Mouse (Mus musculus) heart, embryonic 14.5 days (tissue): ENCODE results near the gene A730071L15Rik. TPM values are rescaled to one million over a fixed set of nuclear protein-coding genes. Genes with fewer than 3 reads are reported as not detected.

ENCODE experiments used
- ATAC-seq: fragments of 200-750 bp; cut with Nextera tagmentation; 2 replicates; pipeline ENCODE4 v1.8.0; 2017; ENCODE audit warnings: low read depth, moderate TSS enrichment; ENCODE audit not compliant: insufficient number of reproducible peaks, insufficient read depth, low FRiP score
- H3K27ac ChIP-seq, 2 experiments: fragments of 200-500 bp in 1 of 2; fragments of 300-500 bp in 1 of 2; sonication (generic) in 1 of 2; replicated peaks in 1 of 2; 2 replicates each; pipeline ENCODE4 v1.5.1; 2012 to 2014; ENCODE audit warnings: low read depth in 2 of 2, low read length in 2 of 2, control low read depth in 1 of 2, mild to moderate bottlenecking in 1 of 2, mixed read lengths in 1 of 2; ENCODE audit not compliant: control insufficient read depth in 1 of 2, insufficient read depth in 1 of 2
- H3K27me3 ChIP-seq: fragments of 300-500 bp; sonication (generic); 2 replicates; pipeline ENCODE4 v1.6.1; 2014; ENCODE audit warnings: mild to moderate bottlenecking, low read length, control low read depth; ENCODE audit not compliant: control insufficient read depth, insufficient read depth
- H3K36me3 ChIP-seq: fragments of 300-500 bp; sonication (generic); 2 replicates; pipeline ENCODE4 v1.6.1; 2014; ENCODE audit warnings: mild to moderate bottlenecking, control low read depth, low read length, mixed read lengths; ENCODE audit not compliant: control insufficient read depth, insufficient read depth
- H3K4me1 ChIP-seq, 2 experiments: fragments of 200-500 bp in 1 of 2; fragments of 300-500 bp in 1 of 2; sonication (generic) in 1 of 2; 2 replicates each; pipeline ENCODE4 v1.6.1; 2012 to 2014; ENCODE audit warnings: low read length in 2 of 2, control low read depth in 1 of 2, mixed read lengths in 1 of 2; ENCODE audit not compliant: control insufficient read depth in 2 of 2, insufficient read depth in 2 of 2
- H3K4me2 ChIP-seq: fragments of 300-500 bp; sonication (generic); 2 replicates; pipeline ENCODE4 v1.6.1; 2014; ENCODE audit warnings: mild to moderate bottlenecking, low read length
- H3K4me3 ChIP-seq, 2 experiments: fragments of 200-500 bp in 1 of 2; fragments of 300-500 bp in 1 of 2; sonication (generic) in 1 of 2; 2 replicates each; pipeline ENCODE4 v1.5.1; 2012 to 2014; ENCODE audit warnings: low read length in 2 of 2, mild to moderate bottlenecking in 2 of 2, control low read depth in 1 of 2, low read depth in 1 of 2, moderate library complexity in 1 of 2; ENCODE audit not compliant: control insufficient read depth in 1 of 2, insufficient read depth in 1 of 2
- H3K9ac ChIP-seq: fragments of 300-500 bp; sonication (generic); 2 replicates; pipeline ENCODE4 v1.6.1; 2014; ENCODE audit warnings: mild to moderate bottlenecking, low read length
- H3K9me3 ChIP-seq: fragments of 300-500 bp; sonication (generic); 2 replicates; pipeline ENCODE4 v1.6.1; 2016; ENCODE audit warnings: low read length, control low read depth; ENCODE audit not compliant: control insufficient read depth
- WGBS: fragments of 180-500 bp; shearing (Covaris S2); extraction: QIAGEN DNeasy Blood & Tissue Kit; methylation state at CpG from one replicate; pipeline ENCODE4 v1.1.7; 2014; 5-methylcytosine and 5-hydroxymethylcytosine counted together
- polyA plus RNA-seq: library from polyadenylated mRNA; unstranded; fragments of >200 nt; fragmentation: Nextera tagmentation; extraction: Ambion mirVana; gene quantifications from 2 replicates; pipeline ENCODE4 v1.2.1, GENCODE M21; 2014

The A730071L15Rik gene
- polyA plus RNA-seq, 1 experiment from 2014 or later, result 0.80 TPM

DNA sequence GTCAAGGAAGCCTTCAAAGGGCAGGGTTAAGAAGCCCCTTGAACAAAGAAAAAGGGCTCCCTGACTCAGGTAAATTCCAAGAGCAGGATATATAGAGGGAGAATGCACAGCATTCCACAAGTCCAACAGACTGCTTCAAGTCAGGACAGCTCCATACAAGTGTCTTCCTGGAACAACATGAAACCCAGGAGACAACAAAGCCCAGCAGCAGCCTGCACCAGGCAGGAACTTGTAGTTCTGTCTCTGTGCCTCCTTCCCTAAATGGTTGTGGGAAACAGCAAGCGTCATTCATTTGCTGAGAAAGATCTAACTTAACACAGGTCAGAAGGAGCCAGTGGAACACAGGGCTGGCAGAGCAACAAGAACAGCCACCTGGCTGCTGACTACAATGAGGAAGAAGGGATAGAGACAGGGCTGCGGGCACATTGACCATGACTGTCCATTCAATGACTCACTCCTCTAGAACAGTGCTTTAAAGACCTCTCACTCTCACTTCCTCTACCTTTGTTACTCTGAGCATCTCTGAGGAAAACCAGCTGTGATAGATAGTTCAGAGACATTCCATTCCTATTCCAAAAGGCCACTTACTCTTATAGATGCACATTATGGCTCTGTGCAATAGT lies 30.7 kb upstream of the A730071L15Rik start:
- Histone ChIP-seq H3K4me1 (peaks cover 2 to 12% of the 10 kb centered on the region in 2 experiments; a peak in 3 of 4 replicates), H3K4me2 (no peak overlapping the region), H3K9ac (no peak overlapping the region), H3K27ac (no peak overlapping the region), H3K4me3 (no peak overlapping the region), H3K9me3 (no peaks in the 10 kb centered on the region), H3K27me3 (no peaks in the 10 kb centered on the region), H3K36me3 (no peaks in the 10 kb centered on the region)
- WGBS, result 72% methylated on average over 2 of the region's 2 CpGs
- no peak for ATAC-seq

DNA sequence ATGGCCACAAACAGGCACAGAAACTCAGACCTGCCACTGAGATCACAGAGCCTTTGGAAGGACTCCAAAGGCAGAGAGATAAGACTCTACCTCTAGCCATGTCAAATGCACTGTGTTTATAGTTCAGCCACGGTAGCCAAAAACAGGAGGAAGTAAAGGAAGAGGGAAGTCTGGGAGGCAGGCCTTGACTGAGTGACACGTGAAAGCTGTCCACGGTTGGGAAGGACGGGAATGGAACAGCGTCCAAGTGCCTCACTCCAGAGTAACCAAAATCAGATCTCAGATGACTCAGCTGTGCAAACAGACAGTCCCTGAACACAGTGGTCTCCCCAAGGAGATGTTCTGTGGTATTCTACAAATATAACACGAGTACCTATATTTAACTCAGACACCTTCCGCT lies 25.1 kb upstream of the A730071L15Rik start:
- Histone ChIP-seq H3K4me2 (peak overlapping the region; percentile 50), H3K27ac (peak overlapping the region; percentile 67 to 79), H3K4me1 (peaks cover 12 to 41% of the 10 kb centered on the region in 2 experiments), H3K27me3 (no peaks in the 10 kb centered on the region), H3K9ac (no peak overlapping the region), H3K4me3 (no peak overlapping the region; a peak in 2 of 4 replicates), H3K36me3 (no peaks in the 10 kb centered on the region), H3K9me3 (no peaks in the 10 kb centered on the region)
- WGBS, result 6% methylated on average over 7 of the region's 7 CpGs
- ATAC-seq, result peak; percentile 79

GRCm38 (mm10) chr11:6175506-6175905 lies 24.3 kb upstream of the A730071L15Rik start:
- 5% methylated on average over 1 of the region's 1 CpGs for WGBS
- H3K4me1 ChIP-seq, result peaks cover 12 to 42% of the 10 kb centered on the region in 2 experiments

GRCm38 (mm10) chr11:6177781-6178420 lies 21.9 kb upstream of the A730071L15Rik start:
- Histone ChIP-seq H3K36me3 (no peaks in the 10 kb centered on the region), H3K4me1 (peaks cover 14 to 46% of the 10 kb centered on the region in 2 experiments), H3K9me3 (no peaks in the 10 kb centered on the region), H3K9ac (no peak overlapping the region), H3K4me3 (no peak overlapping the region), H3K27me3 (no peaks in the 10 kb centered on the region), H3K27ac (0 out of 4 replicates have a peak overlapping the region, but pooled peaks of 1 of the 2 experiments have one; percentile 41), H3K4me2 (no peak overlapping the region)
- WGBS, result 71% methylated on average over 8 of the region's 8 CpGs
- no peak for ATAC-seq

More at GRCm38 (mm10) chr11:6175506-6175905, 24.3 kb upstream of the A730071L15Rik start:
- ATAC-seq, result no peak
- H3K36me3 ChIP-seq, result no peaks in the 10 kb centered on the region
- no peak overlapping the region for H3K4me3 ChIP-seq
- peak overlapping the region in 1 of 2 experiments; percentile 67; a peak in 2 of 4 replicates for H3K27ac ChIP-seq
- H3K4me2 ChIP-seq, result peak overlapping the region; percentile 50
- no peaks in the 10 kb centered on the region for H3K9me3 ChIP-seq
- no peaks in the 10 kb centered on the region for H3K27me3 ChIP-seq
- no peak overlapping the region for H3K9ac ChIP-seq

GRCm38 (mm10) chr11:6178673-6179166 lies 21.1 kb upstream of the A730071L15Rik start:
- Histone ChIP-seq H3K27ac (peak overlapping the region in 1 of 2 experiments; percentile 41; a peak in 1 of 4 replicates), H3K27me3 (no peaks in the 10 kb centered on the region), H3K4me3 (no peak overlapping the region), H3K4me1 (peaks cover 16 to 47% of the 10 kb centered on the region in 2 experiments), H3K9ac (no peak overlapping the region), H3K4me2 (no peak overlapping the region), H3K9me3 (no peaks in the 10 kb centered on the region), H3K36me3 (no peaks in the 10 kb centered on the region)
- 31% methylated on average over 2 of the region's 2 CpGs for WGBS
- no peak for ATAC-seq

GRCm38 (mm10) chr11:6179194-6179593 lies 20.6 kb upstream of the A730071L15Rik start:
- WGBS, result 29% methylated on average over 8 of the region's 8 CpGs
- no peak overlapping the region for H3K9ac ChIP-seq

DNA sequence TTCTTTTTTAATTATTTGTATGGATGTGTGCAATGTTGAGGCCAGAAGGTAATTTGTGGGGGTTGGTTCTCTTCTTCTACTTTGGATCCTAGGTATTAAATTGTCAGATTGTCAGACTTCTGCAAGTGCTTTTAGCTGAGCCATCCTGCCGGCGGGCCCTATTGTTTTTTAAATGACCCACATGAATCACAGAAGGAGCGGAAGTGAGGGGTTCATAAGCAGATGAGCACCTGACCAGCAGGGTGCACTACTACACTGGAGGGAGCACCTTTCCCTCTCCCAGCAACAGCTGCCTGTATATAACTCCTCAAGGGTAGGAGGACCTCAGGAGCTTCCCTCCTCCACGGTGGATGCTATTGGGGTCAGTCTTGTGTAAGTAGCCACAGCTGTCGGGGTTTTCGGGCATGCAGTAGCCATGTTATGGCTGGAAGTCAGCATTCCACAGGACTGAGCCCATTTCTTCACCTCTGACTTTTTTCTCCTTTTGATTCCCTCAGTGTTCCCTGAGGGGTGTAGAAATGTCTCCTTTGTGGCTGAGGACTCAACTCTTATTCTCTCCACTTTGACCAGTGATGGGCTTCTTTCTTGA lies 18.9 kb upstream of the A730071L15Rik start:
- Histone ChIP-seq H3K4me1 (peaks cover 12 to 39% of the 10 kb centered on the region in 2 experiments), H3K27ac (no peak overlapping the region), H3K9ac (no peak overlapping the region), H3K4me3 (no peak overlapping the region), H3K27me3 (no peaks in the 10 kb centered on the region), H3K4me2 (no peak overlapping the region), H3K9me3 (no peaks in the 10 kb centered on the region), H3K36me3 (no peaks in the 10 kb centered on the region)
- 80% methylated on average over 6 of the region's 6 CpGs for WGBS
- no peak for ATAC-seq

More at GRCm38 (mm10) chr11:6179194-6179593, 20.6 kb upstream of the A730071L15Rik start:
- 0 out of 4 replicates have a peak overlapping the region, but pooled peaks of 1 of the 2 experiments have one; percentile 10 for H3K27ac ChIP-seq
- H3K4me3 ChIP-seq, result no peak overlapping the region
- no peaks in the 10 kb centered on the region for H3K27me3 ChIP-seq
- no peaks in the 10 kb centered on the region for H3K9me3 ChIP-seq
- H3K4me1 ChIP-seq, result peaks cover 16 to 46% of the 10 kb centered on the region in 2 experiments
- no peaks in the 10 kb centered on the region for H3K36me3 ChIP-seq
- no peak for ATAC-seq
- H3K4me2 ChIP-seq, result no peak overlapping the region
